22 mouse cellular contexts compared by ENCODE assay signal in the genomic region with DNA sequence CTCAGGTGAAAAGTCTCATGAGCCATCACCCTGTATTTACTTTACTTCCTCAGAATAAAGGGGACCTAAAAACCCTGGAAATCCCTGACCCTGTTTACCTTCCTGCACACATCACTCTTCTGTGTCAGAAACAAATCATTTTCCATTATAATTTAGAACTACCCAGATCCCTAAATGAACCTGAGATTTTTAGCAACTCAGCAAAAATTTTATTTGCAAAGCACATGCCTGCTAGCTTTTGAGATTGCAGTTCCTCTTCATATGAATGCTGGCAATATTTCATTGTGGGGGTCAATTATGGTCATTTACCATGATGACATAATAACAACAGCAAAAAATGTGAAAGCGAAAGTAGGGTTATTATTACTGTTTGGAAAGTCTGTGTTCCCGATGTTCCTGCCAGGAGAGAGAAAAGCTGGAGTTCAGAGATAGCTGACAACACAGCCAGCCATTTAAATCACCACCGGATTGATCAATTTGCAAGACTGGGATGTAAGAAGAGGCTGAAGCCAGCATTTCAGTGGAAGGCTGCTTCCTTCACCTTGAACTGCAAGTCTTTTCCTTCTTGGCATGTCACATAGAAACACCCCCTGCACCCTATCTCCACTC.
DNase-seq lines count a peak whose midpoint lies in the region; ATAC-seq and TF ChIP-seq lines count a peak whose summit lies in the region.
"Had no signal": no experiment of that assay in that cellular context is flagged by ENCODE, and none has a peak within 500 bp of the region (broad histone marks: within the 10 kb centered on the region; RNA-seq: fewer than 3 reads in every experiment).

No protein-coding gene starts in this region.

- H3K4me1 ChIP-seq in forebrain, embryonic 14.5 days (ENCODE audit: control insufficient read depth, insufficient read depth, low read length), result no peaks in the 10 kb centered on the region
- peaks cover 6% of the 10 kb centered on the region; the same call in 1 of the 2 replicates for H3K4me1 ChIP-seq in forebrain, embryonic 10.5 days
- H3K4me1 ChIP-seq in limb, embryonic 10.5 days, result no peaks in the 10 kb centered on the region
- H3K4me1 ChIP-seq: embryonic facial prominence, embryonic 15.5 days; heart, embryonic 12.5 days had no signal

- ATAC-seq in forebrain, embryonic 14.5 days, result no peak
- ATAC-seq: CD4-positive, CD25-positive, alpha-beta regulatory T cell, adult 4 months had no signal

- no peak for TF ChIP-seq POLR2A in brain, embryonic 14.5 days (IDR thresholded peaks at IDR 0.05; ENCODE audit: borderline replicate concordance, extremely low read depth, insufficient read depth, insufficient read length, poor library complexity, severe bottlenecking)

- DNase-seq in forebrain, embryonic 14.5 days (ENCODE audit: low spot score), result peak; percentile 4
- DNase-seq in forebrain, embryonic 10.5 days (ENCODE audit: extremely low spot score, low spot score), result no peak
- DNase-seq in layer of hippocampus, postnatal 10 days (ENCODE audit: low spot score in 2 of 2), result peak; percentile 12 to 18
- DNase-seq in layer of hippocampus, adult 9-10 months (ENCODE audit: low spot score), result no peak
- DNase-seq in brain, embryonic 14.5 days (ENCODE audit: low read depth), result peak; percentile 29
- no peak for DNase-seq in urinary bladder, postnatal 4 days (ENCODE audit: low spot score in 2 of 2)
- DNase-seq in limb, embryonic 10.5 days (ENCODE audit: low spot score), result no peak
- DNase-seq: adrenal gland, adult 2 months; adrenal gland, postnatal 25 days; B cell, adult 2 months; cerebellum, adult 11 months; cerebellum, adult 8-10 months; cerebellum, postnatal 14 days; embryo, embryonic 11 days; gastrocnemius, adult 2 months; gastrocnemius, postnatal 25 days had no signal

- no peak overlapping the region for H3K27ac ChIP-seq in forebrain, embryonic 14.5 days (ENCODE audit: low read depth, low read length)
- no peak overlapping the region for H3K27ac ChIP-seq in forebrain, embryonic 10.5 days
- no peak overlapping the region for H3K27ac ChIP-seq in limb, embryonic 10.5 days
- H3K27ac ChIP-seq: embryonic facial prominence, embryonic 15.5 days; gastrocnemius, adult 2 months; hindbrain, embryonic 10.5 days; hindbrain, embryonic 14.5 days had no signal

- no peak overlapping the region for H3K4me3 ChIP-seq in forebrain, embryonic 14.5 days (ENCODE audit: low read depth, low read length)
- H3K4me3 ChIP-seq in forebrain, embryonic 10.5 days, result no peak overlapping the region
- H3K4me3 ChIP-seq in limb, embryonic 10.5 days, result no peak overlapping the region
- H3K4me3 ChIP-seq: embryonic facial prominence, embryonic 15.5 days; erythroblast, embryonic 14.5 days; gastrocnemius, adult 2 months; heart, embryonic 12.5 days; hindbrain, embryonic 10.5 days had no signal

- H3K9ac ChIP-seq in forebrain, embryonic 14.5 days (ENCODE audit: low read length), result no peak overlapping the region
- H3K9ac ChIP-seq: embryonic facial prominence, embryonic 15.5 days; heart, embryonic 12.5 days; hindbrain, embryonic 14.5 days had no signal

- no peaks in the 10 kb centered on the region for H3K27me3 ChIP-seq in forebrain, embryonic 14.5 days (replicated peaks; ENCODE audit: control insufficient read depth, insufficient read depth, low read length)
- no peaks in the 10 kb centered on the region for H3K27me3 ChIP-seq in forebrain, embryonic 10.5 days (ENCODE audit: poor library complexity, severe bottlenecking)
- no peaks in the 10 kb centered on the region for H3K27me3 ChIP-seq in limb, embryonic 10.5 days (ENCODE audit: low read depth, poor library complexity, severe bottlenecking)
- H3K27me3 ChIP-seq: embryonic facial prominence, embryonic 15.5 days; heart, embryonic 12.5 days had no signal

- H3K36me3 ChIP-seq in forebrain, embryonic 14.5 days (ENCODE audit: control insufficient read depth, insufficient read depth, low read length), result no peaks in the 10 kb centered on the region
- no peaks in the 10 kb centered on the region for H3K36me3 ChIP-seq in forebrain, embryonic 10.5 days (replicated peaks)
- H3K36me3 ChIP-seq in limb, embryonic 10.5 days, result no peaks in the 10 kb centered on the region
- H3K36me3 ChIP-seq: embryonic facial prominence, embryonic 15.5 days; heart, embryonic 12.5 days; hindbrain, embryonic 10.5 days had no signal

- no peaks in the 10 kb centered on the region for H3K9me3 ChIP-seq in forebrain, embryonic 14.5 days (replicated peaks; ENCODE audit: control insufficient read depth, low read length)
- no peaks in the 10 kb centered on the region for H3K9me3 ChIP-seq in forebrain, embryonic 10.5 days
- H3K9me3 ChIP-seq in limb, embryonic 10.5 days (replicated peaks), result no peaks in the 10 kb centered on the region
- H3K9me3 ChIP-seq: embryonic facial prominence, embryonic 15.5 days; heart, embryonic 12.5 days; hindbrain, embryonic 10.5 days had no signal

- no peak for TF ChIP-seq CTCF in brain, embryonic 14.5 days (IDR thresholded peaks at IDR 0.05; ENCODE audit: borderline replicate concordance, extremely low read depth, insufficient read depth, insufficient read length)

- no peak overlapping the region for H3K4me2 ChIP-seq in forebrain, embryonic 14.5 days (ENCODE audit: low read length)
- H3K4me2 ChIP-seq: embryonic facial prominence, embryonic 15.5 days; heart, embryonic 12.5 days; hindbrain, embryonic 14.5 days had no signal

- WGBS in forebrain, embryonic 14.5 days, result 73% methylated on average over 3 of the region's 3 CpGs
- WGBS in forebrain, embryonic 10.5 days, result 72% methylated on average over 3 of the region's 3 CpGs
- 73% methylated on average over 3 of the region's 3 CpGs for WGBS in limb, embryonic 10.5 days

Comparison
In these comparisons a context has a peak if more than half of its experiments do, and no peak if none do; other contexts are left out.
1. DNase-seq: peak in forebrain, embryonic 14.5 days (single experiment), layer of hippocampus, postnatal 10 days (2 of 2) and brain, embryonic 14.5 days (single experiment); none in forebrain, embryonic 10.5 days (single experiment), layer of hippocampus, adult 9-10 months (single experiment), urinary bladder, postnatal 4 days (0 of 2) and limb, embryonic 10.5 days (single experiment).